15 mouse cellular contexts compared by ENCODE assay signal in genomic region chr2:154706526-154707280, GRCm38 (mm10). TPM values are rescaled to one million over a fixed set of nuclear protein-coding genes. Genes with fewer than 3 reads are reported as not detected.
DNase-seq lines count a peak whose midpoint lies in the region; ATAC-seq lines count a peak whose summit lies in the region.
"Had no signal": no experiment of that assay in that cellular context is flagged by ENCODE, and none has a peak within 500 bp of the region (broad histone marks: within the 10 kb centered on the region; RNA-seq: fewer than 3 reads in every experiment).

No protein-coding gene starts in this region.

- H3K4me2 ChIP-seq in intestine, embryonic 16.5 days (ENCODE audit: low read depth, low read length), result no peak overlapping the region
- no peak overlapping the region for H3K4me2 ChIP-seq in intestine, embryonic 15.5 days (replicated peaks)
- H3K4me2 ChIP-seq: liver, embryonic 15.5 days; neural tube, embryonic 13.5 days had no signal

- peak overlapping the region; percentile 15; the same call in 1 of the 2 replicates for H3K9ac ChIP-seq in intestine, embryonic 16.5 days (ENCODE audit: low read depth, low read length)
- no peak overlapping the region for H3K9ac ChIP-seq in intestine, embryonic 15.5 days
- H3K9ac ChIP-seq: liver, embryonic 15.5 days; neural tube, embryonic 13.5 days had no signal

- H3K27me3 ChIP-seq in intestine, embryonic 16.5 days (replicated peaks; ENCODE audit: control insufficient read depth, insufficient read depth, low read length), result no peaks in the 10 kb centered on the region
- H3K27me3 ChIP-seq in intestine, embryonic 15.5 days (replicated peaks), result no peaks in the 10 kb centered on the region

- H3K36me3 ChIP-seq in intestine, embryonic 16.5 days (ENCODE audit: control insufficient read depth, insufficient read depth, low read length), result no peaks in the 10 kb centered on the region
- no peaks in the 10 kb centered on the region for H3K36me3 ChIP-seq in intestine, embryonic 15.5 days
- H3K36me3 ChIP-seq: G1E; liver, embryonic 15.5 days; neural tube, embryonic 13.5 days had no signal

- no peak overlapping the region for H3K4me3 ChIP-seq in intestine, embryonic 16.5 days (ENCODE audit: low read length)
- no peak overlapping the region for H3K4me3 ChIP-seq in intestine, embryonic 15.5 days (replicated peaks)
- H3K4me3 ChIP-seq: liver, embryonic 15.5 days; neural tube, embryonic 13.5 days had no signal

- no peaks in the 10 kb centered on the region; the same call in 1 of the 2 replicates for H3K4me1 ChIP-seq in intestine, embryonic 16.5 days (ENCODE audit: control insufficient read depth, insufficient read depth, low read length)
- peaks cover 8% of the 10 kb centered on the region; the same call in 1 of the 2 replicates for H3K4me1 ChIP-seq in intestine, embryonic 15.5 days (replicated peaks)
- H3K4me1 ChIP-seq: liver, embryonic 15.5 days had no signal

- 64% methylated on average over 11 of the region's 11 CpGs for WGBS in intestine, embryonic 16.5 days
- 64% methylated on average over 11 of the region's 11 CpGs for WGBS in intestine, embryonic 15.5 days

- ATAC-seq in intestine, embryonic 16.5 days, result no peak
- no peak for ATAC-seq in intestine, embryonic 15.5 days
- no peak for ATAC-seq in erythroblast, adult 5-6 weeks (replicated peaks; ENCODE audit: low FRiP score, poor library complexity, severe bottlenecking)

- no peaks in the 10 kb centered on the region for H3K9me3 ChIP-seq in intestine, embryonic 16.5 days (ENCODE audit: control insufficient read depth, low read length)
- no peaks in the 10 kb centered on the region for H3K9me3 ChIP-seq in intestine, embryonic 15.5 days
- H3K9me3 ChIP-seq: G1E; liver, embryonic 15.5 days; neural tube, embryonic 13.5 days had no signal

- H3K27ac ChIP-seq in intestine, embryonic 16.5 days (ENCODE audit: low read length), result no peak overlapping the region
- no peak overlapping the region for H3K27ac ChIP-seq in intestine, embryonic 15.5 days
- H3K27ac ChIP-seq: liver, embryonic 15.5 days; macrophage; neural tube, embryonic 13.5 days had no signal

- peak; percentile 79 for DNase-seq in adrenal gland, postnatal 14 days
- peak; percentile 83 for DNase-seq in cerebellum, adult 9-10 months
- peak; percentile 46 for DNase-seq in mesoderm, embryonic 11.5 days (ENCODE audit: low read depth, low spot score)
- DNase-seq in right cerebral cortex, postnatal 36 days (ENCODE audit: low spot score in 2 of 2), result no peak
- no peak for DNase-seq in lung, postnatal 4 days
- DNase-seq: heart, postnatal 10 days; kidney, postnatal 36 days; layer of hippocampus, postnatal 36 days had no signal

RNA-seq across cellular contexts. Expression of gene Chmp4b, which starts 55.2 kb away (rescaled TPM):
- 23.6 and 28.7 TPM in 2 replicates for polyA plus RNA-seq in intestine, embryonic 16.5 days (2015; fragmentation: Nextera tagmentation; extraction: Ambion mirVana)
- polyA plus RNA-seq in intestine, embryonic 15.5 days (2015; fragmentation: Nextera tagmentation; extraction: Ambion mirVana), result 36.3 and 36.4 TPM in 2 replicates
- 195 and 201 TPM in 2 replicates for total RNA-seq in adrenal gland, postnatal 14 days (2021)
- total RNA-seq in erythroblast, adult 5-6 weeks (2015; ENCODE audit: low replicate concordance), result 28.0 and 35.7 TPM in 2 replicates
- 47.3 and 59.0 TPM in 2 replicates for total RNA-seq in erythroblast, adult 5-6 weeks (2017; ENCODE audit: low replicate concordance)

Comparison
In these comparisons a context has a peak if more than half of its experiments do, and no peak if none do; other contexts are left out.
1. DNase-seq: peak in adrenal gland, postnatal 14 days (single experiment), cerebellum, adult 9-10 months (single experiment) and mesoderm, embryonic 11.5 days (single experiment); none in right cerebral cortex, postnatal 36 days (0 of 2) and lung, postnatal 4 days (0 of 2).